Mouse (Mus musculus): Measurements from ENCODE around the gene Flt4. TPM values are rescaled to one million over a fixed set of nuclear protein-coding genes. Genes with fewer than 3 reads are reported as not detected.

The Flt4 gene
- polyA plus RNA-seq, 1 experiment from 2014 or later, result 3.6 TPM

DNA sequence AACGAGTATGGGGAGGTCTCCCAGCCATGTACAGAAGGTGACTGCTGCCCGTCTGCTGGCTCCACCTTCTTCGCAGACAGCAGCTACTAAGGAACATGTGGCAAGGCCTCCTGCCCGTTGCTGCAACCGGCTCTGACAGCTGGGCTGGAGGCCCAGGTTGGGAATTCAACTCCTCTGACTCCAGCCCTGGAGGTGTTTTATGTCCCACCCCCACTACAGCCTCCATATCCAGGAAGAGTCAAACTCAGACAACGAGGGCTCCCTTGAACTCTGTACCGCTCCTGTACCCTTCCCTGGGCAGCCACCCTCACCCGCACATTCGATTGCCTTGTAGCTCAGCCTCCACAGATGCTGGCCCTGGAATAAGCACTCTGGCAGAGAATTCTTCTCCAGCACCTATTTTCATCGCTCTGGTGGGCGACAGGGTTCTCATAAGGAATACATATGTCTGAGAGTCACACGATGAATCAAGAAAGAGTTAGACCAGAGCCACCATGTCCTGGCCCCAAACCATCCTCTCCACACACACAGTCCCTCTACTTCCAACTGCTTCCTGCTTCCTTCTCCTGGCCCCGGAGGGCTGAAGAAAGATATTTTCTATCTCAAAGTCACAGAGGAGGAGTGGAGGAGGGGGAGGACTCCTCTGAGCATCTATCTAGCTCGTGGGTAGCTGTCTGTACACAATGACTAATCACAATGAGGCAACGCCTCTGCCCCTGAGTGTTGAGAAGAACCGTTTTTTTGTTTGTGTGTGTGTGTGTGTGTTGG, 42.1 kb downstream of the Flt4 start:
- DNase-seq (ENCODE audit: low spot score) (no peak), ATAC-seq (replicated peaks; ENCODE audit: insufficient number of reproducible peaks, low FRiP score, low TSS enrichment, low read depth) (no peak)
- 68% methylated on average over 16 of the region's 16 CpGs for WGBS
- Histone ChIP-seq H3K4me1 (ENCODE audit: control insufficient read depth, insufficient read depth, low read length) (no peaks in the 10 kb centered on the region), H3K27me3 (ENCODE audit: control insufficient read depth, insufficient read depth, low read length) (no peaks in the 10 kb centered on the region), H3K4me2 (ENCODE audit: low read depth, low read length) (no peak overlapping the region), H3K9me3 (replicated peaks; ENCODE audit: control insufficient read depth, low read length) (no peaks in the 10 kb centered on the region), H3K4me3 (ENCODE audit: low read depth, low read length) (no peak overlapping the region), H3K27ac (replicated peaks; ENCODE audit: low read depth, low read length) (no peak overlapping the region), H3K9ac (replicated peaks; ENCODE audit: low read length) (no peak overlapping the region), H3K36me3 (replicated peaks; ENCODE audit: control insufficient read depth, insufficient read depth, low read depth, low read length) (no peaks in the 10 kb centered on the region)

DNA sequence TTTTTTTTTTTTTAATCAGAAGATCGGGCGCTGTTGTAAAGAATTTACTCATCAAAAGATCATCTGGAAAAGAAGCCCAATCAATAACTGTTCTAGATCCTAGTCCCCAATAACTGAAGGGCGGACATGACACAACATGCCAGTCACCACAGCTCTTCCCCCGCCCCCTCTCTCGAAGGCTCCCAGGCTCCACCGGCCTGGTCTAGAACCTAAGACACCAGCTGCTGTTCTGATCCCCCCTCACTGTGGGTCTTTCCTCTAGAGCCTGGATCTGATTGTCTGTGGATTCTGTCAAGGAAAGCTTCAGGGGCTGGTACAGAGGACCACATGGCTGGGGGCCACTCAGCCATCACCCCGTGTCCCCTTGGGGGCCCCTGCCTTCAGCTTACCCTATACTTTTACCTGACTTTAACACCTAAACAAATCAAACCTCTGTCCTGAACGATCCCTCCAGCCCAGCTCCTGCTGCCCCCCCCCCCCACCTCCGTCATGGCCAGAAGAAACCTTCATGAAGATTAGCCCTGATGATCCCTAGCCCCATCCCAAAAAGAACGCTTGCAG, 42.8 kb downstream of the Flt4 start:
- DNase-seq (ENCODE audit: low spot score) (no peak), ATAC-seq (replicated peaks; ENCODE audit: insufficient number of reproducible peaks, low FRiP score, low TSS enrichment, low read depth) (0 out of 2 replicates have a peak, but pooled peaks have one; percentile 4)
- no peak overlapping the region for H3K27ac ChIP-seq (replicated peaks; ENCODE audit: low read depth, low read length)

DNA sequence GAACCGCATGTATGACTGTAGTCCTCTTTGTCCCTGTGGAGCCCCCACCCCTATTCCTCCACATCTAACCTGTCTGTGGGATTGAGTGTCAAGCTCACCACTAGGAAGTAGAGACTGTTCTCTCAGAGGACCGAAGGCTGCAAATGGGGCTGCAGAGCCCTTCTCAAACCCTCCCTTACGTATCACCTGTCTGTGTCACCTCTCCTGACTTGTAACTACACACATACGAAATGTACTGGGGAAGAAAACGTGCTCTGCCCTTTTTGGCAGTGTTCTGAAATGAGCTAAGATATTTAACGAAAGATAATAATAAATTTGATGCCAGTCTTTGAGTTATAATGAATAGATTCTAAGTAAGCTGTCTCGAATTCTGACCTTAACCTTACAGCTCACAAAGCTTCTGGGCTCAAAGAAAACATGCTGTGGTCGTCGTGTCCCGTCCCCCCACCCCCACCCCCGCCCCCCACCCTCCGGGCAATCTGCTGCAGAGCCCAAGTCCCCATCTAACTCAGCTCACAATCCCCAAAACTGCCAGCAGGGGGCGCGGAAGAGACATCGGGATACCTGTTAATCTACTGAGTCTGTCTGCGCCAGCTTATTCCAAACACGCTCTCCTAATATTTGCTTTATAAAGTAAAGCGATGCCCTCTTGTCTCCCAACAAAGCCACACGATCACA, 43.5 kb downstream of the Flt4 start:
- 26% methylated on average over 19 of the region's 19 CpGs for WGBS
- DNase-seq (ENCODE audit: low spot score), result peak; percentile 89
- Histone ChIP-seq H3K27me3 (ENCODE audit: control insufficient read depth, insufficient read depth, low read length) (no peaks in the 10 kb centered on the region), H3K9me3 (replicated peaks; ENCODE audit: control insufficient read depth, low read length) (no peaks in the 10 kb centered on the region), H3K36me3 (replicated peaks; ENCODE audit: control insufficient read depth, insufficient read depth, low read depth, low read length) (no peaks in the 10 kb centered on the region), H3K4me2 (ENCODE audit: low read depth, low read length) (peak overlapping the region; percentile 25; the same call in 1 of the 2 replicates), H3K27ac (replicated peaks; ENCODE audit: low read depth, low read length) (no peak overlapping the region), H3K4me1 (ENCODE audit: control insufficient read depth, insufficient read depth, low read length) (no peaks in the 10 kb centered on the region), H3K4me3 (ENCODE audit: low read depth, low read length) (no peak overlapping the region), H3K9ac (replicated peaks; ENCODE audit: low read length) (0 out of 2 replicates have a peak overlapping the region, but pooled peaks have one; percentile 4)
- ATAC-seq (replicated peaks; ENCODE audit: insufficient number of reproducible peaks, low FRiP score, low TSS enrichment, low read depth), result no peak

More for the DNA sequence above, 42.8 kb downstream of the Flt4 start:
- Histone ChIP-seq H3K36me3 (replicated peaks; ENCODE audit: control insufficient read depth, insufficient read depth, low read depth, low read length) (no peaks in the 10 kb centered on the region), H3K4me2 (ENCODE audit: low read depth, low read length) (no peak overlapping the region), H3K9ac (replicated peaks; ENCODE audit: low read length) (no peak overlapping the region), H3K27me3 (ENCODE audit: control insufficient read depth, insufficient read depth, low read length) (no peaks in the 10 kb centered on the region), H3K9me3 (replicated peaks; ENCODE audit: control insufficient read depth, low read length) (no peaks in the 10 kb centered on the region), H3K4me1 (ENCODE audit: control insufficient read depth, insufficient read depth, low read length) (no peaks in the 10 kb centered on the region), H3K4me3 (ENCODE audit: low read depth, low read length) (no peak overlapping the region)
- 90% methylated on average over 10 of the region's 10 CpGs for WGBS

DNA sequence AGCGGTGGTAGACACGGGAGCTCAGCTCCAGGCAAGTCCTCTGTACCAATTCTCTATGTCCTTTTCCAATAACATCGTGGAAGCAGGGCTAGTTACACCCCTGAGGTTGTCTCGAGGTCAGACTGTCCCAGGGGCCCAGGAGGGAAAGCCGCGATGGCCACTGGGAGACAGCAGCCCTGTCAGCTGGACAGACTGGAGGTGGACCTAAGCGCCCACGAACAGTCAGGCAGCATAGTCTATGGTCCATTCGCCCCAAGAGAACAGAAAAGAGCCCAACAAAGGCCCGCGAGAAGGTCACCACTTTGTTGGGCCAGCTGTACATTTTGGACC, 44.0 kb downstream of the Flt4 start:
- Histone ChIP-seq H3K9ac (replicated peaks; ENCODE audit: low read length) (0 out of 2 replicates have a peak overlapping the region, but pooled peaks have one; percentile 4), H3K9me3 (replicated peaks; ENCODE audit: control insufficient read depth, low read length) (no peaks in the 10 kb centered on the region), H3K4me1 (ENCODE audit: control insufficient read depth, insufficient read depth, low read length) (no peaks in the 10 kb centered on the region), H3K27ac (replicated peaks; ENCODE audit: low read depth, low read length) (no peak overlapping the region), H3K4me2 (ENCODE audit: low read depth, low read length) (peak overlapping the region; percentile 25; the same call in 1 of the 2 replicates), H3K4me3 (ENCODE audit: low read depth, low read length) (no peak overlapping the region), H3K36me3 (replicated peaks; ENCODE audit: control insufficient read depth, insufficient read depth, low read depth, low read length) (no peaks in the 10 kb centered on the region), H3K27me3 (ENCODE audit: control insufficient read depth, insufficient read depth, low read length) (no peaks in the 10 kb centered on the region)
- WGBS, result 38% methylated on average over 11 of the region's 11 CpGs
- ATAC-seq (replicated peaks; ENCODE audit: insufficient number of reproducible peaks, low FRiP score, low TSS enrichment, low read depth) (no peak; the same call in 1 of the 2 replicates), DNase-seq (ENCODE audit: low spot score) (no peak)

DNA sequence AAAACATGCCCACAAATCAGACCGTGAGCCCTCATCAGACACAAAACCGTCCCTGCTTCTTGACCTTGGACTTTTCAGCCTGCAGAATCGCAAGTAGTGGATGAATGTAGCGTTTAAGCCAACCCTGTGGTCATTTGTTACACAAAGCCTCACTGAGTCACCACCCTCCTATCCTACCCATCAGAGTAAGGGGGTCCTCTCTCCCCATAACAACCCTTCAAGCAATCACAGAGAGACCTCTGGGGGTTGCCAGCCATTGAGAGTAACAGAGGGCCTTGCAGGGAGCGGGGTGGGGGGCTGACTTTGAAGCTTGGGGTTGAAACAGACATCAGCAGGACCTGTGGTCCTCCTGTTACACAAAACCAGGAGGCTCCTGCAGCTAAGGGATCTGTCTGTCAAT, 45.6 kb downstream of the Flt4 start:
- DNase-seq (ENCODE audit: low spot score) (no peak), ATAC-seq (replicated peaks; ENCODE audit: insufficient number of reproducible peaks, low FRiP score, low TSS enrichment, low read depth) (no peak)
- Histone ChIP-seq H3K4me2 (ENCODE audit: low read depth, low read length) (no peak overlapping the region), H3K9ac (replicated peaks; ENCODE audit: low read length) (no peak overlapping the region), H3K9me3 (replicated peaks; ENCODE audit: control insufficient read depth, low read length) (no peaks in the 10 kb centered on the region), H3K36me3 (replicated peaks; ENCODE audit: control insufficient read depth, insufficient read depth, low read depth, low read length) (no peaks in the 10 kb centered on the region), H3K27ac (replicated peaks; ENCODE audit: low read depth, low read length) (no peak overlapping the region), H3K27me3 (ENCODE audit: control insufficient read depth, insufficient read depth, low read length) (no peaks in the 10 kb centered on the region), H3K4me3 (ENCODE audit: low read depth, low read length) (no peak overlapping the region), H3K4me1 (ENCODE audit: control insufficient read depth, insufficient read depth, low read length) (no peaks in the 10 kb centered on the region)
- 86% methylated on average over 5 of the region's 5 CpGs for WGBS

DNA sequence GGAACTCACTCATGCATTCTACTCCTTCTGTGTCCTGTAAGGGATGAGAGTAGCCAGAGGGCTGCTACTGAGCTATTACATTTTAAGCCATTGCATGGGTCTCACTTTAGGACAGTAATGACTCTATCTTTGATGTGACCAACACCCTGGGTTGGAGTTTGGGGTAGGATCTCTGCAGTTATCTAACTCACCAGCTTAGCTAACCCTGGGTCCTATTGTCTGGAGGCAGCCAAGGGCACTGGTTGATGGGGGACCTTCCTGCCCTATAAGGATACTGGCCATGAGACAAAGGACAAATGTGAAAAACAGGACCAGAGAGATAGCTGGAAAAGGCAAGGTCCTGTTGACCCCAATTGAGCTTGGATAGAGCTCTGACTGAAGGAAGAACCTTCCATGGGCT, 46.4 kb downstream of the Flt4 start:
- Histone ChIP-seq H3K4me3 (ENCODE audit: low read depth, low read length) (no peak overlapping the region), H3K27ac (replicated peaks; ENCODE audit: low read depth, low read length) (no peak overlapping the region), H3K4me2 (ENCODE audit: low read depth, low read length) (no peak overlapping the region), H3K4me1 (ENCODE audit: control insufficient read depth, insufficient read depth, low read length) (no peaks in the 10 kb centered on the region), H3K27me3 (ENCODE audit: control insufficient read depth, insufficient read depth, low read length) (no peaks in the 10 kb centered on the region), H3K9ac (replicated peaks; ENCODE audit: low read length) (no peak overlapping the region), H3K9me3 (replicated peaks; ENCODE audit: control insufficient read depth, low read length) (no peaks in the 10 kb centered on the region), H3K36me3 (replicated peaks; ENCODE audit: control insufficient read depth, insufficient read depth, low read depth, low read length) (no peaks in the 10 kb centered on the region)
- ATAC-seq (replicated peaks; ENCODE audit: insufficient number of reproducible peaks, low FRiP score, low TSS enrichment, low read depth) (no peak), DNase-seq (ENCODE audit: low spot score) (no peak)

DNA sequence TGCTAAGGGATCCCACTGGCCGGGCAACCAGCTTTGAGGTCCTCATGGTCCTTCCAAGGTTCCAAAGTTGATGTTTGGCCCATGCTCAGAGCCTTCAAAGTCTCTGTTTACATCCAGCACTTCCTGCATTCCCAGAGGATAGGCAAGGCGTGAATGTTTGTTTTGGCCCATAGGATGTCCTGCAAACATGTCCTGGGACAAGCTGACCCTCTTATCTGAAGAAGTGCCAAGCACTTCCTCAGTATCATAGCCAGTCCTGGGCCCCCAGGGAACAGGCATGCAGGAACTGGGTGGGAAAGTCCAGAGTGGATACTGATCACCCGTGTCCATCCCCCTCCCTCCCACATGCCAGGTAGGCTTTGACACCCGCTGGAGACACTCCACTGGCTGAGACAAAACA, 49.0 kb downstream of the Flt4 start:
- no peak overlapping the region for H3K4me2 ChIP-seq (ENCODE audit: low read depth, low read length)
- H3K27me3 ChIP-seq (ENCODE audit: control insufficient read depth, insufficient read depth, low read length), result no peaks in the 10 kb centered on the region
- H3K9me3 ChIP-seq (replicated peaks; ENCODE audit: control insufficient read depth, low read length), result no peaks in the 10 kb centered on the region
- WGBS, result 78% methylated on average over 4 of the region's 4 CpGs
- no peak overlapping the region for H3K4me3 ChIP-seq (ENCODE audit: low read depth, low read length)
- DNase-seq (ENCODE audit: low spot score) (no peak), ATAC-seq (replicated peaks; ENCODE audit: insufficient number of reproducible peaks, low FRiP score, low TSS enrichment, low read depth) (no peak)
- no peaks in the 10 kb centered on the region for H3K36me3 ChIP-seq (replicated peaks; ENCODE audit: control insufficient read depth, insufficient read depth, low read depth, low read length)
- H3K4me1 ChIP-seq (ENCODE audit: control insufficient read depth, insufficient read depth, low read length), result no peaks in the 10 kb centered on the region
- H3K27ac ChIP-seq (replicated peaks; ENCODE audit: low read depth, low read length), result no peak overlapping the region
- H3K9ac ChIP-seq (replicated peaks; ENCODE audit: low read length), result no peak overlapping the region
